Mouse (Mus musculus) ES-CJ7 (cell line): Measurements from ENCODE around the gene Lurap1.

Experiments
- DNase-seq: peaks from one replicate; pipeline ENCODE4 v3.0.0; 2011; ENCODE audit warnings: low read depth, low spot score

Lurap1 gene

DNA sequence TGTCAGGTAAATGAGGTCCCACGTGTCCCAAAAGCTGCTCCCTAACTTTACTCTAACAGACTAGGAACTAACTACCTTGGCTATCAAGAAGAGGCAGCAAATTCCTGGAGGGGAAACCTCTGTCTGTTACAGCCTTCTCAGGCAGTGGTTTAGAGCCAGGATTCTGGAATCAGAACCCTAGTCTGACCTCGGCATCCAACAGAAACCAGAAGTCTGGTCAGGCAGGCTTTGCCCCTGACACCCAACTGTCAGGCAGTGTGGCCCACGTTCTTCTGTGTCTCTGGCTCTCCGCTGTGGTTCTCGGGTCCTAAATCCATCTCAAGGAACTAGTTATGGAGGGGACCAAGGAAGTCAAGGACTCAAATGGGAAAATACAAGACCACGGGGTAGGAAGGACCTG lies at the start of gene Lurap1:
Gene Lurap1, minus strand, starts transcription at position 101 of the 400 bp plus-strand sequence.
- no peak for DNase-seq

- DNase-seq = no peak
Measured at GRCm38 (mm10) chr4:116198422-116198821, 47.3 kb upstream of the Lurap1 start.

DNA sequence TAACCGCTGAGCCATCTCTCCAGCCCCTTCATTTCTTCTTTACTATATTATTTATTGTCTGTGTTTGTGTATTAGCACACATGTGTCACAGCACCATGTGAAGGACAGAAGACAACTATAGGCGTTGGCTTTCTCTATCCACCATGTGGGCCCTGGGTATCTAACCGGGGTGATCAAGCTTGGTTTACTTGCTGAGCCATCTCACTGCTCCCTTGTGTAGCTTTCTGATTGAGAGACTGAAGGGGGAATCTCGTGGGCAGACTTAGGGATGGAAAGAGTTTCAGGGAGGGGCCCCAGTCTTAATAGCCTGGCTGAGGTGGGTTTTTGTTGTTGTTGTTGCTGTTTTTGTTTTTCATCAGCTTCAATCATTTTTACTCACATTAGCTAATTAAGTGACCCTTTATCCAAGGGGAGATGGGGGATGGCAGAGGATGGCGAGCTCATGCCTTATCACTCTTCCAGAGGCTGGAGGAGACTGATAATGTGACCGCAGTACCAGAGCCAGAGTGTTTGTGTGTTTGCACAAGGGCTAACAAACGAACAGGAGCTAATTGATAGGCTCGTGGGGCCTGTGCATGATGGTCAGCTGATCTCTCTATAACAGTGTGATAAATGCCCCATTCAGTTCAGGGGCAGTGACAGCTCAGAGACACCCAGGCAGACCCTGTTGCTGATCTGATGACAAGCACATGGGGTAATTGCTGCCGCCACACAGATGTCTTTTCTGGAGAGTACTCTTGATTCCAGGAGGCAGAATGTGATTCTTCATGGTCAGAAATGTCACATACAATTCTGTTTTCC lies 42.6 kb upstream of the Lurap1 start:
- DNase-seq = no peak

DNA sequence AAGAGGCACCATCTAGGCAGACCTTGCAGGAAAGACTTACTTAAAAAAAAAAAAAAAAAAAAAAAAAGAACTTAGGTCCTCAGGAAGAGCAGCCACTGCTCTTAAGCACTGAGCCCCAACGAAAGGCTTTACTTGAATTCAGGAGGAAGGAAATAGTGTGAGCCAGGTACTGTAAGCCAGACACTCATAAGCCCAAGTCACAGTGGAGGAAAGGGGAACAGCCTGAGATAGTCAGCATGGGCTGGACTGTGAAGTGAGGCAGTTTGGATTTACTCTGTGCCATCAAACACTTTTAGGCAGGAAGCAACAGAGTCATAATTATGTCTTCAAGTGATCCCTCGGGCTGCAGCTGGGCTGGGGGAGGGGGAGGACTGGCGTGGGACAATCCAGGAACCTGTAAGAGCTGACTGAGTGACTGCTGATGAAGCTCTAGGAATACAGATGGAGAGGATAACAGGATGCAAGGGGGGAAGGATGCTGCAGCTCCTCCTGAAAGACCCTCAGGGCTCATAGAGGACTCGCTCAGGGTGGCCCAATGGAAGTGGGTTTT lies 41.2 kb upstream of the Lurap1 start:
- no peak for DNase-seq

DNA sequence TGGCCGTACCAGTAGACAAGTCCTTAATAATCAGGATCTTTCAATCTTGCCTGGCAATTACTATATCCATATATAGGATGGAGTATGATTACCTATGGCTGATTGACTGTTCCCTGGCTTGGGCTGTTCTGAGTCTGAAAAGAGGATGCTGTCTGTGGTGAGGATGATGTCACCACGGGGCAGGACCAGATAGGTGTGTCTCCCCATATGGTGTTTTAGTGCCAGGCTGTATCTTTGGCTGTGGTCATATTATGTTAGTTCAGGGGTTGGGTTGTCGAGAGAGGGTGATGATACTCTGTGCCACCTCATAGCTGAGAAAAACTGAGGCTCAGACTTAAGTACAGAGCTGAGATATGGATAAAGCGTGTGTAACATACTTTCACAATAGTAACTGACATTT lies 33.9 kb upstream of the Lurap1 start:
- no peak for DNase-seq

DNA sequence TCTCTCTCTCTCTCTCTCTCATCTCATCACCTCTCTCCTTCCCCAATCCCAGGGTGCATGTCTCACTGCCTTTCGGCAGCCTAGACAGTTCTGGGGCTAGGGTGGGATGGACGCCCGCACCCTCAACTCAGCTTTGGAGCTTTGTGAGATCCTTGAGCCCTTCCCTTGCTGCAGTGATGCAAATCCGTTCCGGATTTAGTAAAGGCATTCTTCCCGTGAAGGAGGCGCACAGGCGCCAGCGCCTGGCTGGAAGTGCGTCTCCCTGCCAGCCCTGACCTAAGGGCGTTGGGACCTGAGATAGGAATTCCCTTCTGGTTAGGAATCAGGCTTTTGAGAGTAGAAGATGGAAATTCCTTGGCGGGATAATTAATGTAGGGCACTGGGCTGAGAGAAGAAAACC lies 31.6 kb upstream of the Lurap1 start:
- peak; percentile 57 for DNase-seq

- DNase-seq = peak; percentile 51
Measured at GRCm38 (mm10) chr4:116182079-116182478, 30.9 kb upstream of the Lurap1 start.

DNA sequence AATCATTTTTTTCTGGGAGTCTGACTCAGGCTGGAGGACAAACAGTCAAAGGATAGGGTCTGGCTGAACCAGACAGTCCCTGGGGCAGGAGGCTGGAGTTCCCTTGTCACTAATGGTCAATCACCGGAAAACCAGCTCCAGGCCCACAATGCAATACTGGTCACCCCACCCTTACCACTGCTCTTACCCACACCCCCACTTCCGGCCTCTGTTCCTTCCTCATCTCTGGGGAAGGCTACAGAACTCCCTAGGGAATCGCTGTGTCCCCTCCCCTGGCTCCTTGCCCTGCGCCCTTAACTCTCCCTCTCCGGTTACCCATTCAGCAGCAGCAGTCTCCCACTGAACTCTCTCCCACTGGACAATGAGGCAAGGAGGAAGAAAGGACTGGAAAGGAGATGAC lies 26.0 kb upstream of the Lurap1 start:
- peak; percentile 43 for DNase-seq

DNA sequence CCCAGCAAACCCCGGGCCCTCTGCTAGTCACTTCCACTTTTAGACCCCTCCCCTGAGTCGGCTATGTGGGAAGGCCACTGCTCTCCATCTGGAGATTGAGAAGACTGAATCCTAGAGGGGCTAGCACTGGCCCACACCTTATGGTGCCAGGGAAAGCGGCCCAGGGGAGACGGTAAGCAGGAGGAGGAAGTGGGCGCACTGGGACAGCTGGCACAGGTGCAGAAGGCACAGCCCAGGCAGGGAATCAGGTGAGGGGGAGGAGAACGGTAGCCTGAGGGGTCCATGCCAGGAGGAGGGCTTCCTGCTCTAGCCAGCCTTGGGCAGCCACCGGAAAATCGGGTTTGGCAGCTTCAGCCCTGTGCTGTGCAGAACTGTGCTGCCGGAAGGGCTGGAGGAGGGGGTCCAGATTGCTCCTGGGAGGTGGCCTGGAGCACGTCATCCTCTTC lies 25.4 kb upstream of the Lurap1 start:
- DNase-seq = peak; percentile 33

GRCm38 (mm10) chr4:116175711-116176542 lies 24.8 kb upstream of the Lurap1 start:
- no peak for DNase-seq

GRCm38 (mm10) chr4:116175136-116175535 lies 24.0 kb upstream of the Lurap1 start:
- no peak for DNase-seq

DNA sequence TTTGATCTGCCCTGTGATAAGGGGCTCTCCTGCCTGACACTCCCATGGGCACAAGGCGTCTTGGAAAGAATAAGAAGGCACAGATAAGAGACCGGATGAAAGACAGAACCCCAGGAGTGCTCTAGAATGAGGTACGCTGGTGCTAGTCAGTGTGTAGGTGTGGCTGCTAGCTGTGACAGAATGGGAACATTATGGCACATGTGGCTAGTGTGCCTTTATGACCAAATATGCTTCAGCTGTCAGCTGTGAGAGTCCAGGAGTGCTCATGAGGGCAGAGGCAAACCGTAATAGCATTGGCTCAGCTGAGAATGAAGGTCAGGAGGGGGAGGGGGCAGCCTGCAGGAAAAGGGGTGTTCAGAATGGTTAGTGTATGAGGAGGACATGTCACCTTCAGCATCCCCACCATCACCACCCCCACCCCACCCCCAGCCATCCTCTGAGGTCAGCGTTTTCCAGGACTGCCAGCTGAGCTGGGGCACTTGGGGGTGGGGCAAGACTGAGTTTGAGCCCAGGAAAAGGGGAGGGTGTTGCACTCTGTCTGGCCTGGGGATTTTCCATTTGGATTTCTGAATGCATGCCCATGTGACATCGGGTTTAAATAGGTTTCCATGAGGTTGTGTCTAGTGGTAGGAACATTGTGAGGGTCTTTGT lies 23.5 kb upstream of the Lurap1 start:
- no peak for DNase-seq

DNA sequence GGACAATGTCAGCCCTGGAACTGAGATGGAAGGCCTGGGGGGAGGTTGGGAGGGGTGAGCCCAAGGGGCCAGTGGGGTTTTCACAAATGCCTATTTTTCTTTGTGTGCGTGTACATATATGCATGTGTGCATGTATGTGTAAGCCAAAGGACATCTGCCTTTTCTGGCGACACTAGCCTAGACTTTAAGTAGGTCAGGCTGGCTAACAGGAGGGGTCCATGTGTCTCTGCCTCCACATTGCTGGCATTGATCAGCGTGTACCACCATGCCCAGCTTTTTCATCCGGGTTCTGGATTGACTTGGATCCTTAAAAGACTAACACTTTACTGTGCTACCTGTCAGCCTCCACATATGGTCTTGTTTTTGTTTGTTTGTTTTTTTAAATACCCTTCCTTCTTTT lies 22.6 kb upstream of the Lurap1 start:
- DNase-seq = no peak

GRCm38 (mm10) chr4:116173072-116173471 lies 21.9 kb upstream of the Lurap1 start, which contains the start of the genes 1700042G07Rik and Gm49337:
TSS of gene 1700042G07Rik (plus strand) at chr4:116173372.
TSS of gene Gm49337 (plus strand) at chr4:116173384.
- DNase-seq = no peak

- DNase-seq = no peak
Measured at GRCm38 (mm10) chr4:116169353-116169672, 18.2 kb upstream of the Lurap1 start.

GRCm38 (mm10) chr4:116168617-116169352 lies 17.6 kb upstream of the Lurap1 start:
- DNase-seq = peak; percentile 49

DNA sequence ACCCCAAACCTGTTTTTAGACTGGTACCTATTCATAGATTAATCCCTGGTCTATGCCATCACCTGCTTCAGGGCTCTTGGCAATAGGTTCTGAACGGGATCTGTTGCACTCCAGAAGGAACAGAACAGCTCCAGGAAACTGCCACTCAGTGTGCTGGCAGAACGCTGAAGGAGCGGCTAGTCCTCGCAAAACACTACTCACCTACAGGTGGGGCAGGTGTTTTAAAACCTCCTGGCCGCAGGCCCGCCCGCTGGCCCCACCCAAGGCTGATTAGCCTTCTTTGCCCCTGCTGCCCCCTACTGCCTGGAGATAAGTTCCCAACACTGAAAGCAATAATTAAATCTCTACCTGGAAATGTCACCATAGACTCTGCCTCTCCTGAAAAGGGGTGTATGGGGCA lies 16.3 kb upstream of the Lurap1 start, which contains the start of gene Tspan1:
Gene Tspan1, minus strand, starts transcription at position 198 of the 400 bp plus-strand sequence.
- DNase-seq = peak; percentile 46

DNA sequence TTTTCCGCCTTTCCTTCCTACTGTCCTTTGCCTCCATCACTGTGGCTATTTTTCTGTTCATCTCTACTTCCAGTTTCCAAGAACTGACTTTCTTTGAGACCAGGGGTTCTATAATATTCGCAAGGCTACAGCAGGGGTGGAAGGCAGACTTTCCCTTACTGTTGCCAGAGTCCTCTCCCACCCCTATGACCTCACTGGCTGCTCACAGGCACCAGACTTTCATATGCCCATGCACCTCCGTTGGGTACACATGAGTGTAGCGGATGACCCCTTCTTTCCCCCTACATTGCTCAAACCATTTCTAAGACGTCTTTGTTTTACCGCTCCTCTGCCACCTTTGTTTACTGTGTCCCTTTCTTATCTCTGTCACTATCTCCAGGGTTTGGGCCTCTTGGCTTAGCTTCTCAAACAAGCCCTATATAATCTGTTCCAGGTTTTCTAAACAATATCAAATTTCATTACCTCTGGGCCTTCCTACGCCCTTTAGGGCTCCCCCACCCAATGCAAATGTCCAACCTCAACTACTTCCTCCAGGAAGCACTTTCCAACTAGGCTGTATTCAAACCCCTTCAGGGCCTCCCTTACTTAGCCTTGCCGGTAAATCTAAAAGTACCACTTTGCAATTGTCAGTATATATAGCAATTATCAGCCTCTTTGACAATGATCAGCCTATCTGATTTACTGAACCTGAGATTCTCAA lies 14.7 kb upstream of the Lurap1 start:
- DNase-seq = no peak

DNA sequence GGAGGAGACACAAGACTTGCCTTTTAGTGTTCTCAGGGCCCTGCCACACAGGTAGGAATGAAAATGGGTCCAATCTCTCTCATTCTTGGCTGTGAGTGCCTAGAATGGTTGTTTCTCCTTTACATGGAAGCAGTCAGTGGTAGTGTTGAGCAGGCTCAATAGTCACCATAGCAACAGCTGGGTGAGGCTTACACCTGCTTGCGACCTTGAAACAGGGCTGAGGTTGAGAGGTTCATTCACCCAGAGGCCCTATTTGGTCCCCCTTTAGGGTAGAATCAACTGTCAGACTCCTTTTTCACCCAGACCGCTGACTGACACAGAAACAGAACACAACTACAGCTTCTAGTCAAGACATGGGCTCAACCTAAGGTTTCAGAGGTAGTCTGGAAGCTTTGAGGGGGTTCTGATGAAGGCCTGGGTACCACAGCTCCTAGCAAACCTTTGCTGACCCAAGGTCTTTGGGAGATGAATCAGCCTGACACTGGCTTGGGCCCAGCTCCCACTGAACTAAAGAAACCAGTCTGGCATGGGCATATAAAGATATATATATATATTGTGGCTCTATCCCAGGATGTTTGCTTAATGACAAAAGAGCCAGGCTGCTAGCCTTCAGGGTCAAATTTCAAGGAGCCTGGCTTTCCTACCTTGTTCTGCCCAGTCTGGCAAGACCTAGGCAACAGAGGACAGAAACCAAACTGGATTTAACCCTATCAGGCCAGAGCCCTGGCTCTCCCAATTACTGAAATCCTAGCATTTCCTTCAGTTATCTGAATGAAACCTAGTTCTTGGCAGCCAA lies 13.8 kb upstream of the Lurap1 start:
- no peak for DNase-seq

DNA sequence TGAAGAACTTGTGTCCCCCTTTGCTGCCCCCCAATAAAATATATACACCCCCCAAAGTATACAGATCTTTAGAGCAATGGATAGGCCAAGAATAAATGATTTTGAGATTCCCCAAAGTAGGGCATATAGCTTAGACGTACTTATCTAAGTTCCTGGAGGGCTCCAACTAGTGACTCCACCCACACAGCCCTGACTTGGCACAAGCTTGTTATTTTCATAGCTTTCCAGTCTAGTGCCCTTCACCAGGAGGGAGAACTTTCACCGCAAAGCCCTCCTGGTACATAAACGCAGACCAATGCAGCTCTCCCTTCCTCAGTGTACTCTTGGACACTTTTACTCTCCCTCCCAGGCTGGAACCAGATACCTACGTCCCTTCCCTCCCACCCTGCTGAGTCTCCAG lies 11.0 kb upstream of the Lurap1 start:
- no peak for DNase-seq
